Mouse (Mus musculus): ENCODE measurements around the gene Ttll5. TPM values are rescaled to one million over a fixed set of nuclear protein-coding genes. Genes with fewer than 3 reads are reported as not detected.

Ttll5 gene
- total RNA-seq, 2 experiments from 2014 or later, result 13.0 to 13.4 TPM

GRCm38 (mm10) chr12:85907896-85908295, 83.4 kb downstream of the Ttll5 start:
- intact Hi-C loops (cut with DNase I), result no loop called here
- no peak for DNase-seq (ENCODE audit: low spot score)

- no peak for DNase-seq (ENCODE audit: low spot score)
- intact Hi-C loops (cut with DNase I), result no loop called here
These were observed 86.4 kb downstream of the Ttll5 start for GRCm38 (mm10) chr12:85910811-85911210.

- intact Hi-C loops (cut with DNase I), result no loop called here
- DNase-seq (ENCODE audit: low spot score), result no peak
These were observed 88.4 kb downstream of the Ttll5 start for GRCm38 (mm10) chr12:85912712-85913504.

- intact Hi-C loops (cut with DNase I), result no loop called here
- no peak for DNase-seq (ENCODE audit: low spot score)
These were observed 102.4 kb downstream of the Ttll5 start for GRCm38 (mm10) chr12:85926897-85927296.

GRCm38 (mm10) chr12:85928513-85928912, 104.1 kb downstream of the Ttll5 start:
- no peak for DNase-seq (ENCODE audit: low spot score)
- intact Hi-C loops (cut with DNase I), result no loop called here

GRCm38 (mm10) chr12:85929711-85930110, 105.3 kb downstream of the Ttll5 start:
- intact Hi-C loops (cut with DNase I), result loop anchor here (2.0 kb wide), 1 partner anchor 151 kb away; no protein-coding TSS in a partner anchor
- DNase-seq (ENCODE audit: low spot score), result no peak

GRCm38 (mm10) chr12:85930713-85931112, 106.3 kb downstream of the Ttll5 start:
- intact Hi-C loops (cut with DNase I), result loop anchor here (2.0 kb wide), 1 partner anchor 150 kb away; no protein-coding TSS in a partner anchor
- no peak for DNase-seq (ENCODE audit: low spot score)

GRCm38 (mm10) chr12:85933241-85933640, 108.8 kb downstream of the Ttll5 start:
- intact Hi-C loops (cut with DNase I), result no loop called here
- DNase-seq (ENCODE audit: low spot score), result no peak

- DNase-seq (ENCODE audit: low spot score), result no peak
- intact Hi-C loops (cut with DNase I), result no loop called here
These were observed 112.9 kb downstream of the Ttll5 start for GRCm38 (mm10) chr12:85937384-85937783.

GRCm38 (mm10) chr12:85943456-85943855, 119.0 kb downstream of the Ttll5 start:
- intact Hi-C loops (cut with DNase I), result no loop called here
- DNase-seq (ENCODE audit: low spot score), result no peak

- no peak for DNase-seq (ENCODE audit: low spot score)
- intact Hi-C loops (cut with DNase I), result no loop called here
These were observed 120.0 kb downstream of the Ttll5 start for GRCm38 (mm10) chr12:85944419-85944818.

- intact Hi-C loops (cut with DNase I), result no loop called here
- DNase-seq (ENCODE audit: low spot score), result no peak
These were observed 122.7 kb downstream of the Ttll5 start for GRCm38 (mm10) chr12:85947161-85947560.

GRCm38 (mm10) chr12:85949667-85950066, 125.2 kb downstream of the Ttll5 start:
- no peak for DNase-seq (ENCODE audit: low spot score)
- intact Hi-C loops (cut with DNase I), result no loop called here

- intact Hi-C loops (cut with DNase I), result no loop called here
- DNase-seq (ENCODE audit: low spot score), result no peak
These were observed 125.9 kb downstream of the Ttll5 start for GRCm38 (mm10) chr12:85950371-85950770.

- no peak for DNase-seq (ENCODE audit: low spot score)
- intact Hi-C loops (cut with DNase I), result no loop called here
These were observed 126.6 kb downstream of the Ttll5 start for GRCm38 (mm10) chr12:85951036-85951435.

- no peak for DNase-seq (ENCODE audit: low spot score)
- intact Hi-C loops (cut with DNase I), result loop anchor here (2.0 kb wide), 1 partner anchor 127 kb away; the partner anchor contains the start of gene Tgfb3
These were observed 127.4 kb downstream of the Ttll5 start for GRCm38 (mm10) chr12:85951822-85952221.

- no peak for DNase-seq (ENCODE audit: low spot score)
- intact Hi-C loops (cut with DNase I), result loop anchor here (2.0 kb wide), 1 partner anchor 126 kb away; the partner anchor contains the start of gene Tgfb3
These were observed 127.9 kb downstream of the Ttll5 start for GRCm38 (mm10) chr12:85952349-85952748.

- intact Hi-C loops (cut with DNase I), result no loop called here
- no peak for DNase-seq (ENCODE audit: low spot score)
These were observed 129.7 kb downstream of the Ttll5 start for GRCm38 (mm10) chr12:85954167-85954566.

- intact Hi-C loops (cut with DNase I), result no loop called here
- DNase-seq (ENCODE audit: low spot score), result no peak
These were observed 130.6 kb downstream of the Ttll5 start for GRCm38 (mm10) chr12:85955062-85955461.

- intact Hi-C loops (cut with DNase I), result no loop called here
These were observed 131.2 kb downstream of the Ttll5 start for GRCm38 (mm10) chr12:85955690-85956089.

GRCm38 (mm10) chr12:85956251-85956650, 131.8 kb downstream of the Ttll5 start:
- intact Hi-C loops (cut with DNase I), result no loop called here
- no peak for DNase-seq (ENCODE audit: low spot score)

More at GRCm38 (mm10) chr12:85955690-85956089, 131.2 kb downstream of the Ttll5 start:
- no peak for DNase-seq (ENCODE audit: low spot score)

- intact Hi-C loops (cut with DNase I), result no loop called here
- no peak for DNase-seq (ENCODE audit: low spot score)
These were observed 134.0 kb downstream of the Ttll5 start for GRCm38 (mm10) chr12:85958460-85958859.

All from heart, postnatal 25 days (tissue).